Mouse (Mus musculus): ENCODE results near the gene Gm20388.

Gm20388 gene

DNA sequence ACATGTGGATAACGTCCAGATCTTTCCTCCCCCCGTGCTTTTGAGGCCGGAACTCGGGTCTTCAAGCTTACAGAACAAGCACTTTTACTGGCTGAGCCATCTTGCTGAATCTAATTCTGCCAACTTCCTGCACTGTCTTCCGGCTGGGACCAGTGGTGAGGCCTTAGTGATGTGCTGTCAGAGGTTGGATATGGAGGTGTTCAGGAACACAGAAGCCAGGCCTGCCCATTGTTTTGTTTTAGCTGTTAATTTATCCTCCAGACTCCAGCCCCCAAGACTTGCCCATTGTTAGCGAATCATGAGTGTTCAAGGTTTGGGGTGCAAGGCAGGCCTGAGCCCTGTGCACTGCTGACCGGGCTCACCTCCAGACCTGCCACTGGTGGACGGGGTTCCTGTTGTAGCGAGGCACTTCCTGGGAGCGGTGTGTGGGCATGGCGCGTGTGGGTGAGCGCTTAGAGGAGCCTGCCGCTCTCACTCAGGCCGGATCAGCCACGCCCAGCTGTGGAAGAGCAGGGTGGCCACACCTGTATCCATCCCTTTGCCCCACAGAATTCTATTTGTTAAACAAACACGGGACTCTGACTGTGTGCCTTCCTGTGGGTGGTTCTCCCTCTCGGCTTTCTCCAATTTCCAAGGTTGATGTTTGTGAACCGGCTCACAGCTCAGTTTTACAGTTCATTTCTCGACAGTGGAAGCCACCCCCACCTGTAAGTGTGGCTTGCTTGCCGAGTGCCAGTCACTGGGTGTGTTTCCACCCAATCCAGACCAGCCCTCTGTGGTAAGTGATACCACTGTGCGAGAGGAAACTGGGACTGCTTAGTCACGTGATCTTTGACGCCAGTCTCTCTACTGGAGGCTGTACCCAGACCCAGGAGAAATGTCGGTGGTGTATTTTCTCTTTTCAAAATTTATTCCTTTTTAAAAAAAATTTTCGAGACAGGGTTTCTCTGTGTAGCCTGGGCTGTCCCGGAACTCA lies 3430.7 kb downstream of the Gm20388 start:
- no peak for DNase-seq (ENCODE audit: low spot score)

DNA sequence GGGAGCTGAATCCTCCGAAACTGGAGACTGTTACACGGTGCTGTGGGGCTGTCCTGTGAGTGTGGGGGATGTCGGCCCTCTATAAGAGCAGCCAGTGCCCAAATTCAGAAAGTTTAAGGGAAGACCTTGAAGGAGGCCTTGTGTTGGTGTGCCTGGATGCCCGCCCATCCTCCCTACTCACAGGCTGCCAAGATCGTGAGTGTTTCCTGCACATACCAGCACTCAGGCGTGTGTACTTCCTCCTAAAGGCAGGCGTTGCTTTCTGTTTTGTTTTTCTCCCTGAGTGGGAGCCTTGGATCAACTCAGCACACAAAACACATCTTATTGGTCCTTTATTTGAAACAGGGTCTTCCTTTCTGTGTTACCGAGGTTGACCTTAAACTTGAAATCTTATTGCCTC lies 3431.6 kb downstream of the Gm20388 start:
- DNase-seq (ENCODE audit: low spot score), result no peak

DNA sequence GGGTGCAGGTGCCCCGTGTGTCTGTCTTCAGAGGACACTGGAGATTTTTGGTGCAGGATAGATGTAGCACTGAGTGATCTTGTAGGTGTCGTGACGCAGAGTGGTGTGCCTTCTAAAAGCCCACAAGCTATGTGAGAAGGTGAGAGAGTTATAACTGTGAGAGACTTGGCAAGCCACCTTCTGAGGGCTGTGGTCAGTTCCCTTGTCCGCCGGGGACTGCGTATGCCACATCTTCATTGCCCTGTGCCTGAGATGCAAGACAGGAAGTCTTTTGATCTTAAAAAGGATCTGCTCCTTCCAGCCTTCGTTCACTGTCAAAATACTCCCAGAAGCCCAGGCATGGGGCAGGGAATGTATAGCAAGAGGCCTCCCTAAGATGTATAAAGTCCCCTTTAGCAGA lies 3432.3 kb downstream of the Gm20388 start:
- DNase-seq (ENCODE audit: low spot score), result no peak

DNA sequence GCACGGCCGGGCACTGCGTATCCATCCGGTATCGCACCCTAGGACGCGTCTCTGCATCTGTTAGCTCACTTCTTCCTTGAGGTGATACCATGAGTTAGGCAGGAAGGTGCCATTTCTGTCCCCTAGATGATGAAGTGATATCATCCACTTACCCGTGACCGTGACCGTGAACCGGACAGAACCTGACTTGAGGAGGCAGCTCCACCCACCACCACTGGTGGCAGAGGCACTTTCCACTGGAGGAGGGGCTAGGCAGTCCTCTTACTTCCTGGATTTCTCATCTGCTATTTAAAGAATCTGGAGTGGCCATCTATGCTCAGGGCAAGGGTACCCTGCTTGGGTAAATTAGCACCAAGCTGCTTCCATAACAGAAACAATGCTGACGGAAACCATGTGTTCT lies 3432.8 kb downstream of the Gm20388 start:
- no peak for DNase-seq (ENCODE audit: low spot score)

DNA sequence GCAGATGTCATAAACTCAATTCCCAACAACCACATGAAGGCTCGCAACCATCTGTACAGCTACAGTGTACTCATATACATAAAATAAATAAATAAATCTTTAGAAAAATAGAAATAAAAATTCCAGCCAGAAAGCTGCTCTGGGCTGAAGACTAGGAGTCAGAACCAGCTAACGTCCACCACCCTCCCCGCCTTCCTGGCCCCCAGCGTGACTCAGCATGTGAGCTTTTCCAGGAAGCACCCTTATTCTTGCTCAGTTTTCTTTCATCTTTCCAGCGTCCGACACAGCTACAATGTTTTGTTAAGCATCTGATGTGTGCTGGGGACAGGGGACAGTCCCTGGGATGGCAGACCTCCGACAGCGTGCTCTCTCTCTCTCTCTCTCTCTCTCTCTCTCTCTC lies 3434.5 kb downstream of the Gm20388 start:
- DNase-seq (ENCODE audit: low spot score), result no peak

DNA sequence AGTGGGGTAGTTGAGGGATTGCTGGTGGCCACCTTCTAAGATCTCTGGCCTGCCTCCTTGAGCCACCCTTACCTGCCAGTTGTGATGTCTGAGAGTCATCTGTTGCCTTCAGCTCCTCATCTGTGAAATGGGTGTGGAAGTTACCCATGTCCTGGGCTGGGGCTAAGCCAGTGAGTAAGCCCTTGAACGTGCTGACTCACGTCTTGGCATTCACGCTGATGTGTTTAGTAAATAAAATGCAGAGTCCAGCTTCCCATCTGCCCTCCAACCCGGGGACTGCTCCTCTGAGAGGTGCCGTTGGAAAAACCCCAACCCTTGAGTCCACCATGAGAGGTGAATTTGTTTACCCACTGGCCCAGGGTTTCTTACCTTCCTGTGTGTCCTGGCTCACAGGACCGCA lies 3435.2 kb downstream of the Gm20388 start:
- DNase-seq (ENCODE audit: low spot score), result no peak

DNA sequence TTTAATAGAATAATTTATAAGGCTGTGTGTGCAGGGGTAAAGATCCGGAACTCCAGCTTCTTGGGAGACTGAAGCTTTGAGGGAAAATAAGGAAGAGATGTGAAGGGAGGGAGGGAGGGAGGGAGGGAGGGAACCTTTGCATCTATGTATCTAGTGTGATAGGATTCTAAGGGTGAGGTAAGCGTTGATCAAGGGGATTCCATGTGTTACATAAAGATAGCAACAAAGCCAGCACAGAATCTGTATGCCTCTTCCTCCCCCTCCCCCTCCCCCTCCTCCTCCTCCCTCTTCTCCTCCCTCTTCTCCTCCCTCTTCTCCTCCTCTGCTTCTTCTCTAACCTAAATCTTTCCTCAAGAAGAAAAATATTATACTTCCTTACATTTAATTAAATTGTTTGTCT lies 3436.7 kb downstream of the Gm20388 start:
- no peak for DNase-seq (ENCODE audit: low spot score)

DNA sequence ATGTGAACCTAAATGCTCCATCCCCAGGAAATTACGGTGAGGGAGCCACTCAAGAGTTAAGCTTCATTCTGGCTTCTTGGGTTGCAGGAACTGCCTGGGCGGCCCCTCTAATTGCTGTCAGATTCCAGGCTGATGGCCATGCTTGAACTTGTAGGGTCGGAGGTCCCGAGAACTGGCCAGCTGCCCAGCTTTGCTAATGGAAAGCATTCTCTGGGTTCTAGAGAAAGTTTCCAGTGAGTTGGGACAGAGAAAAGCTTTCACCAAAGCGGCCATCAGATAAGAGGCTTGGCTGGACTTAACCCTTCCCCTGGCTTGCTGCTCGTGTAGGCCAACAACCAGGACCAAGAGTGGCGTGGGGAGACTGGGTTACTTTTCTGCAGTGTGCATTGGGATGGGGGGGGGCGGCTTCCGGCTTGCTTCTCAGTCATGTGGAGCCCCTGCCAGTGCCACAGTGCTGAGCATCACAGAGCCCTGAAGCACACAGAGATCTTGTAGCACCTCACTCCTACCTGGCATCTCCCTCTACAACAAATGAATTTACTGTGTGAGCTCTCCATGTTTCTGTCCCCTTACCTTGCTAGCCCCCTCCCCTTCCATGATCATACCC lies 3437.7 kb downstream of the Gm20388 start:
- peak; percentile 48 for DNase-seq (ENCODE audit: low spot score)

DNA sequence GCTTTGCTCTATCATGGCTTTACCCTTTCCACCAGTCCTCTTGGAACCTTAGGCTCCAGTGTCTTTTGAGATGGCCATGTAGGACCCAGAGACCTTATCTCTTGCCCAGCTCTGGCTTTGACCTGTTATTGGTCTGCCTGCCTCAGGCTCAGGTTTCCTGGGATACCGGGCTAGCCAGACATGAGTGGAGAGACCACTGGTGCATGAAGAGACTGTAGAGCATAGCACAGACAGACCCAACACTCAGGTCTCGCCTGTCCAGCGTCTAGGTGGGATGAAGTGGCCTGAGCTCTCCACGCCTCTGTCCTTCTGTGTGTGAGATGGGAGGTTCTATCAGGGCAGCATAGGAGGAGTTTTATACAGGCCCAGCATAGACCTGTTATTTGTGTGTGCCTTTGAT lies 3438.4 kb downstream of the Gm20388 start:
- DNase-seq (ENCODE audit: low spot score), result no peak

DNA sequence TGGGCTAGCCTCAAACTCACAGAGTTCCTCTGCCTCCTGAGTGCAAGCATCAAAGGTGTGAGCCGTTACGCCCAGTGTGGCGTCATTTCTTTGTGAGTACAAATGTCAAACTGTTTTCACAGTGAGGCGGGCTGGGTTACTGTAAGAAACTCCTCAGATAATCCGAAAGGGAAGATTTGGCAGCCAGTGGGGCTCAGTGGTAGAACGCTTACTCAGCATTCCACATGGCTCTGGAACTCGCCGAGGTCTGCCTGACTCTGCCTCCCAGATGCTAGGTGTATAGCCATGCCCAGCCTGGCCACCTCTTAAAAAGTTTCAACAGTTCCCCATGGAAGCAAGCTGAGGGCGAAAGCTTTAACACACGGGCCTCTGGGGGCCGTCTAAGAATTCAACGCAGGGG lies 3441.5 kb downstream of the Gm20388 start:
- no peak for DNase-seq (ENCODE audit: low spot score)

DNA sequence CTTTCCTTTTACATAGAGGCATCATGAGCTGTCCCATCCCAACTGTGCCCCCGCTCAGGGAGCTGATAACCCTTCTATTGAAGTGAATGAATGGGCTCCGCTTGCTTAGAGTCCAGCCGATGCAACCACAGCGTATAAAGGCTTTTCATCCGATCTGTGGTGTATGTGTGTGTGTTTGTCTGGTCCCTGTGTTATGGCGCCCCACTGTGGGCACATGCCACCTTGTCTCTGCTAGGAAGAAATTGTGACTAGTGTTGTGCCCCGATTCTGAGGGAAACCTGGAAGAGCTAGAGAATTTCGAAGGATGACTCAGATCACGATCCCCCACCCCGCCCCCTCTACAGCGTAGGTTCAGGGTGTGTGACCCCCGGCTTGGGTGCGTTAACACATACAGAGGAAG lies 3442.1 kb downstream of the Gm20388 start:
- peak; percentile 18 for DNase-seq (ENCODE audit: low spot score)

DNA sequence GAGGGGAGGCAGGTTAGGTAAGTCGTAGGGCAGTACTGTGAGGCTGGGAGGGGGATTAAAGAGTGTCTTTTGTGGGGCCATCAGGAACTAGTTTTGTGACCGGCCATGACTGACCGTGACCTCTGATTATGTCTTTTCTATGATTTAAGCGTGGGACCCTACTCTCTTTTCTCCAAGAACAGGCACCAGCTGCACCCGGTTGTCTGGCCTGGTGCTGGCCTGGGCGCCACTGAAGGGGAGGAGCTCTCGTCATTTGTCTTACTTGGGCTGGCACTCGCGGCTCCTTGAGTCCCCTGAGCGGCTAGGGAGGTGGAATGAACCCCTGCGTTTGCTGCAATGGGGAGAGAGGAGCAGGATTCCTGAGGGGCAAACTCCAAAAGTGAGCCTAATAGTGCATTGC lies 3442.6 kb downstream of the Gm20388 start:
- no peak for DNase-seq (ENCODE audit: low spot score)

DNA sequence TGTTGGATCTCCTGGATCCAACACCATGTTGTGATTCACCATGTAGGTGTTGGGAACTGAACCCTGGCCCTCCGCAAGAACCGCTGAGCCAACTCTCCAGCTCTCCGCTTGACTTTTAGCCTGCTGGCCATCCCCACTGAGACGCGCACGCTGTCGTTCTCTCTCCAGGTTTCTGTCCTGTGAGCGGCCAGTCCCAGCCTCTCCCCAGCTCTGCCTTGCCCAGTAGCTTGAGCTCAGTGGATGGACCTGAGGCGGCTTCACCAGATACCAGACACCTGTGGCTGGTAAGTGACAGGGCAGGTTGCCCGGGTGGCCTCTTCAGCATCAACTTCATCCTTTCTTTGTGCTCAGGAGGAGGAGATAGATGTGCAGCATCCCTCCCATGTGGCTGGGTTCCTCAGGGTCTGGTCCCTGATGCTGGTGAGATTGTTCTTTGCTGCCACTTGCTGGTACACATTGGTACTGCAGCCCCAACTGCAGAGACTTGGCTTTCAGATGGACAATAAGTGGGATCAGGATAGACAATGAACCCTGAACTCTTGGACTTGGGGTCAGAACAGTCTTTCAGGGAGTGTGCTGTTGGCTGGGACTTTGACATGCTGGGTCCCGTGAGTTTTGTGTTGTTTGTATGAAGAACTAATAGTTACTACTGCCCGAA lies 3450.6 kb downstream of the Gm20388 start:
- peak; percentile 73 for DNase-seq (ENCODE audit: low spot score)

DNA sequence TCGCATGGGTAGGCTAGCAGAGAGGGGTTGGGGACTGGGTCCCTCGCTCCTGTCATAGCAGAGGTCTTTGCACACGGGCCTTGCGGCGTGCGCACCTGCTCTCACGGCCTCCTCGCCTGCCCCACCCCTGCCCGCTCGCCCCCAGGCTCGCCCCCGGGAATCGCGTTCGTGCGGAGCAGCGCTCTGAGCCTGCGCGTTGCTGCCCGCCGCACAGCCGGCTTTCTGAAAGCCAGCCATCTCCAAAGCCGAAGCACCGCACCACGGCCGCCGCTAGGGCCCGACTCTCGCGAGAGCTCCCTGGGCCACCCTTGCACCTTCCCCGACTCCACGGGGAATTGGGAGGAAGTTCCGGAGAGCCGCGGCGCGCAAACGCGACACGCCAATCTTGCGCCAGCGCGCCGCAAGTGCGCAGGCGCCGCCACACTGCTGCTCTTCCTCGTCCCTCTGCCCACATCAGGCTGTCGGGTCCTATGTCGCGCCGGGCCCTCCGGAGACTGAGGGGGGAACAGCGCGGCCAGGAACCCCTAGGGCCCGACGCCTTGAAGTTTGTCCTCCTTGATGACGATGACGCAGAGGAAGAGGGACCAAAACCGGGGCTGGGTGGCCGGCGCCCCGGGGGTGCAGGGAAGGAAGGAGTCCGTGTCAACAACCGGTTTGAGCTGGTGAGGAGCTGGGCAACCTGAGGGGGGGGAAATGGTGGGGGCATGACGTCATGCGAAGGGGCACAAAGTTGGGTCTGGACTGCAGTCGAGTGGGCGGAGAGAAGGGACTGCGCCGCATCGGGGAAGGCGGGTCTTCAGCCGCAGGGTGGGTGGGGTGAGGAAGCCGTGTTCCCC lies 3463.0 kb downstream of the Gm20388 start, which contains the start of gene Tcf25:
Gene Tcf25 (plus strand): TSS at position 351 of the 836 bp plus-strand sequence.
- peak; percentile 92 for DNase-seq (ENCODE audit: low spot score)

DNA sequence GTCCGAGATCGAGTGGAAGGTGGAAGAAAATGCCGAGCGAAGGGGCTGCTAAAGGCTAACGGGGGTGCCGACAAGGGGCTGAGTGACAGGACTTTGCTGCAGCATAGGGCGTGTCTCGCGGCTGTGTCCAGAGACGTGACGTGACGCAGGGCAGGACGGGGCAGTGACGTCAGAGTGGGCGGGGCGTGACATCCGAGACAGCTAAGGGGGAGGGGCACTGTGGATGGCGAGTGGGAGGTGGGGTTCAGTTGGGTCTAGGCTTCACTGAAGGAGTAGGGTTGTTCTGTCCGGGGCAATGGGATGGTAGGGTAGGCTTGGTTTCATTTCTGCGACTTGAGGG lies 3463.6 kb downstream of the Gm20388 start:
- DNase-seq (ENCODE audit: low spot score), result peak; percentile 86

DNA sequence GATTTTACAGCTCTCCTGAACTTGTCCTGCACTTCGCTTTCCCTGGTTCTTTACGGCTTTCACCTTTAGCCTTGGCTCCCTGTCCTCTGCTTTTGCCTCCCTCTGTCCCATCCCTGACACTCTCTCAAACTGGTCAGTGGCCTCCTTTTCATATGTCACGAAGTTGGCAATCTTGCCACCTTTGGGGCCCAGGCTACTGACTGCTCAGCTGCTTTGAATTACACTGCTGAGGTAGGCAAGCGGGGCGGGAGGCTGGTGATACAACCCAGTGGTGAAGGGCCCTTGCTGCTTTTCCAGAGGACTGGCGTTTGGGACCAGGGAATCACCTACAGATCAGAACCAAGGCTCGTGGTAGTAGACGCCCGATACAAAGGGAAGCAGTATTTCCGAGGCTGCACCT lies 3465.1 kb downstream of the Gm20388 start:
- DNase-seq (ENCODE audit: low spot score), result no peak

DNA sequence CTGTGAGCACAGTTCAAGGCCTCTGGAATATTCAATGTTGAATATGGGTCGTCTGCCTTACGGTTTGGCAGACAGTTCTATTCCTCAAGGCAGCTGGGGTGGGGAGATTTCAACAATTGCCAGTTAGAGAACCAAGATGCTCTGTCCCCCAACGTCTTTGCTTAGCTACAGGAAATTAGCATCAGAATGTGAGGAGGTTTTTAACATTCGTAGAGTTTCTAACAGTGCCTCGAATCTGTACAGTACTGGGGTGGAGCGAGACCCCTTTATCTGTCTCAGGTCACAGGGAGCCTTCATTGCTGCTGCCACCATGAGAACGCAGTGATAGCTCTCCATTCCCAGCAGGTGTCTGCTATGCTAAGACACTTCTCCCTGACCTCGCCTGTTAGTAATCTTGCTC lies 3465.5 kb downstream of the Gm20388 start:
- DNase-seq (ENCODE audit: low spot score), result no peak

DNA sequence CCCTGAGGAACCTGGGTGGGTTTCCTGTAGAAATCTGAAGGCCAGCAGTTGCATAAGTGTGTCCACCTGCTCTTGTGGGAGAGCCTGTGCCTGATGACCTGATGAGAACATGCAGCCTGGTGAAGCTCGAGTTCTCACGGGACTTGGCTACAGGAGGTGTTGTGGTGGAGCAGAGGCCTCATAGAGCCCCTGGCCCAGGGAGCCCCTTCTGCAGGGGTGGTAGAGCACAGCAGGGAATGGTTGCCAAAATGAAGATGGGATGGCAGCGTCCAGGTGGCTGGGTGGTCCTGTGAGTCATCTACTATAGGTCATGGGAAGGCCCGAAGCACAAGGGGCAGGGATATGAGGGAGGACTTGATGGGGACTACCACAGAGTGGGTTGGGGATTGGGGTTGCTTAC lies 3471.1 kb downstream of the Gm20388 start:
- no peak for DNase-seq (ENCODE audit: low spot score)

DNA sequence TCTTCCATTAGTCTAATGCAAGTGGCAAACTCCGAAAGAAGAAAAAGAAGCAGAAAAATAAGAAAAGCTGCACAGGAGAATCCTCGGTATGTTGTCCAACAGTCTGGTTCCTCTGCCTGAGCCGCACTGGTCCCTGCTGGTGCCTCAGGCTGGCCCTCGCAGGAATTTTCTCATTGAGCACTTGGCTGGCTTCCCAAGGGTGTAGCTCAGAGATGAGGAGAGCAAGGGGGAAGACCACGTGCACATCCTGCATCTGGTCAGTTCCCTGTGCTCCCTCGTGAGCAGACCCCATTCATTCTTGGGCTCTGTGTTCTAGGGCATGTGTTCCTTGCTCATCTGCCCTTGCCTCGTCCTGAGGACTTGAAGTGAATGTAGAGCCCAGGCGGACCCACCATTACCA lies 3471.9 kb downstream of the Gm20388 start:
- DNase-seq (ENCODE audit: low spot score), result no peak

DNA sequence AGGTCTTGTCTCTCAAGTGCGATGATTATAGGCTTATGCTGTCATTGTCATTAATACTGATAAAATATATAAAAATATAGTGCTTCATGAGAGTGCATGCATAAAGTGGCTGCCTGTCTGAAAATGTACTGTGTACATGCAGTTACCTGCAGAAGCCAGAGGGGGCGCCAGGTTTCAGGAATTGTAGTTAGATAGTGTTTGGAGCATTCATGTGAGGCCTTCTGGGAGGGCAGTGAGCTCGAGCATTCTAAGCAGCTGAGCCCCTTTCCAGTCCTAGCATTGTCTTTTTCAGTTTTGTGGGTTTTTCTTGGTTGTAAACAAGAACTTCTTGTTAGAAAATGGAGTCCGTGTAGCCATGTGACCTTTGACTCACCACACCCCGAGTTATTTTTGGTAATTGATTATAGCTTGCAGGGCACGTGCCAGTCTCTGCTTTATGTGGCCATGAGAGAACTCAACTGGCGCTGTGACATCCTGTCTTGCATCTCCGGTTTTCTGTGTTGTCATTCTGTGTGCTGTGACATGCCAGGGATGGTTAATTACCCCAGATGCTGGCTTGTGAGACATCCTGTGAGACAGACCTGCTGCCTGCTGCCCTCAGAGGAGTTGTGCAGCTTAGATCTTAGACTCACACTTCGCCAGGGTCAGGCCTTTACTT lies 3474.4 kb downstream of the Gm20388 start:
- no peak for DNase-seq (ENCODE audit: low spot score)

DNA sequence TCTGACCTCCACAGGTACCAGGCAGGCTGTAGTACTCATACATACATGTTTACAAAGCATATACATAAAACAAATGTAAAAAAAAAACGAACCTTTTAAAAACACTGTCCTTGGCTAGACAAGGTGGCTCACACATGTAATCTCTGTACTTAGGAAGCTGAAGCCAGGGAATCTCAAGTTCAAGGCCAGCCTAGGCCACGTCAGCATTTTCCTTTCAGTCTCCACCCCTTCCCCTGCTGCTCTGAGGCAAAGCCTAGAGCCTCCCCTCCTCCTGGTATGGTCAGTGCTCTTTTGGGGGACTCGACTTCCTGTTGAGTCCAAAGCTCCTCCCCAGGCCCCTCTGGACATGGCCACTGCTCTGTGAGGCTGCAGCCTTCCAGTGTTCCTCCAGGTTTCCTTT lies 3476.4 kb downstream of the Gm20388 start:
- DNase-seq (ENCODE audit: low spot score), result no peak

DNA sequence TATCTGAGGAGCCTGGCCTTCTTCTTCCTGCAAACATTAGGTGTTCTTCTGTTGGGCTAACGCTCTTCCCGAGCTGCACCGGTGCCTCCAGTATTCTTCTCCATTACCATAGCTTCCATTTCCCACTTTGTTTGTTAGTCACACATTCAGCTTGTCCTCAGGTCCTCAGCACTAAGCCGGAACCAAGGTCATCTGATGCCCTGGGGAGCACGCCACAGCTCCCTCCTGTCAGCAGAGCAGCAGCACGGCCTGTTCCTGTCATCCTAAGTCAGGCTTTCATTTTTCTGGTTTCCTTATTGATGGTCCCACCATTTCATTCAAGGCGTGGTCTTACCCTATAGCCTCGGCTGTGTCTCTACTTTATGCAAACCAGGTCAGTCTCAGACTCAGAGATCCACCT lies 3477.2 kb downstream of the Gm20388 start:
- no peak for DNase-seq (ENCODE audit: low spot score)

All from adipocyte (in vitro differentiated cells).